Mouse (Mus musculus) lung, adult 2 months (tissue): ENCODE results near the gene Olfr672.

Experiments used
- CTCF ChIP-seq: fragments of 200-500 bp; IDR thresholded peaks from 2 replicates; pipeline ENCODE4 v1.5.1; 2011; ENCODE audit warnings: mild to moderate bottlenecking, low read length, control low read depth; ENCODE audit not compliant: insufficient read depth
- POLR2A ChIP-seq: fragments of 200-500 bp; IDR thresholded peaks from 2 replicates; pipeline ENCODE4 v1.6.1; 2011; ENCODE audit warnings: low read depth, mild to moderate bottlenecking, control low read depth, low read length, borderline replicate concordance; ENCODE audit errors: extremely low read depth

- TF ChIP-seq POLR2A (no peak), CTCF (no peak)
Measured at GRCm38 (mm10) chr7:105022530-105022929, 20.7 kb upstream of the Olfr672 start.
